Mouse (Mus musculus): Measurements from ENCODE around the gene Hck. TPM values are rescaled to one million over a fixed set of nuclear protein-coding genes. Genes with fewer than 3 reads are reported as not detected.
A peak's percentile ranks its signal among the peaks of the same experiment; 100 is the strongest.

Hck gene
- polyA plus RNA-seq, 1 experiment from 2014 or later: 1.4 TPM

GRCm38 (mm10) chr2:153080841-153081523 lies 27.3 kb upstream of the Hck start:
- ATAC-seq (replicated peaks): no peak
- H3K9ac ChIP-seq (replicated peaks): no peak overlapping the region
- H3K4me1 ChIP-seq: no peaks in the 10 kb centered on the region
- H3K27ac ChIP-seq (replicated peaks): no peak overlapping the region
- 37% methylated on average over 32 of the region's 32 CpGs for WGBS
- no peak overlapping the region for H3K4me3 ChIP-seq
- no peaks in the 10 kb centered on the region for H3K36me3 ChIP-seq
- no peak overlapping the region for H3K4me2 ChIP-seq (replicated peaks)
- no peaks in the 10 kb centered on the region for H3K27me3 ChIP-seq
- H3K9me3 ChIP-seq: no peaks in the 10 kb centered on the region

- H3K27me3 ChIP-seq: no peaks in the 10 kb centered on the region
- no peaks in the 10 kb centered on the region for H3K9me3 ChIP-seq
- H3K36me3 ChIP-seq: no peaks in the 10 kb centered on the region
- no peak overlapping the region for H3K4me2 ChIP-seq (replicated peaks)
- no peaks in the 10 kb centered on the region for H3K4me1 ChIP-seq
- H3K27ac ChIP-seq (replicated peaks): no peak overlapping the region
- H3K9ac ChIP-seq (replicated peaks): no peak overlapping the region
- WGBS: 85% methylated on average over 6 of the region's 6 CpGs
- ATAC-seq (replicated peaks): no peak
- no peak overlapping the region for H3K4me3 ChIP-seq
Measured at GRCm38 (mm10) chr2:153081866-153082265, 26.4 kb upstream of the Hck start.

GRCm38 (mm10) chr2:153083275-153083674 lies 25.0 kb upstream of the Hck start:
- Histone ChIP-seq H3K9ac (replicated peaks) (no peak overlapping the region), H3K27ac (replicated peaks) (no peak overlapping the region), H3K27me3 (no peaks in the 10 kb centered on the region), H3K36me3 (no peaks in the 10 kb centered on the region), H3K9me3 (no peaks in the 10 kb centered on the region), H3K4me3 (no peak overlapping the region), H3K4me1 (no peaks in the 10 kb centered on the region), H3K4me2 (replicated peaks) (no peak overlapping the region)
- 82% methylated on average over 8 of the region's 8 CpGs for WGBS
- ATAC-seq (replicated peaks): no peak

- H3K36me3 ChIP-seq: no peaks in the 10 kb centered on the region
- H3K27me3 ChIP-seq: no peaks in the 10 kb centered on the region
- H3K9me3 ChIP-seq: no peaks in the 10 kb centered on the region
- no peak for ATAC-seq (replicated peaks)
- H3K4me2 ChIP-seq (replicated peaks): no peak overlapping the region
- WGBS: 83% methylated on average over 4 of the region's 4 CpGs
- H3K4me1 ChIP-seq: no peaks in the 10 kb centered on the region
- H3K27ac ChIP-seq (replicated peaks): no peak overlapping the region
- H3K9ac ChIP-seq (replicated peaks): no peak overlapping the region
- H3K4me3 ChIP-seq: no peak overlapping the region
Measured at GRCm38 (mm10) chr2:153083824-153084223, 24.4 kb upstream of the Hck start.

GRCm38 (mm10) chr2:153084261-153084976 lies 23.8 kb upstream of the Hck start:
- no peak for ATAC-seq (replicated peaks)
- H3K27me3 ChIP-seq: no peaks in the 10 kb centered on the region
- no peaks in the 10 kb centered on the region for H3K36me3 ChIP-seq
- no peak overlapping the region for H3K4me3 ChIP-seq
- H3K4me1 ChIP-seq: no peaks in the 10 kb centered on the region
- H3K4me2 ChIP-seq (replicated peaks): no peak overlapping the region
- no peak overlapping the region for H3K9ac ChIP-seq (replicated peaks)
- no peak overlapping the region for H3K27ac ChIP-seq (replicated peaks)
- no peaks in the 10 kb centered on the region for H3K9me3 ChIP-seq
- 70% methylated on average over 7 of the region's 7 CpGs for WGBS

- no peaks in the 10 kb centered on the region for H3K27me3 ChIP-seq
- no peak overlapping the region for H3K4me2 ChIP-seq (replicated peaks)
- H3K36me3 ChIP-seq: no peaks in the 10 kb centered on the region
- no peak for ATAC-seq (replicated peaks)
- H3K4me1 ChIP-seq: no peaks in the 10 kb centered on the region
- WGBS: 95% methylated on average over 6 of the region's 6 CpGs
- H3K27ac ChIP-seq (replicated peaks): no peak overlapping the region
- H3K9ac ChIP-seq (replicated peaks): no peak overlapping the region
- no peaks in the 10 kb centered on the region for H3K9me3 ChIP-seq
- H3K4me3 ChIP-seq: no peak overlapping the region
Measured at GRCm38 (mm10) chr2:153085556-153085955, 22.7 kb upstream of the Hck start.

GRCm38 (mm10) chr2:153086166-153086565 lies 22.1 kb upstream of the Hck start:
- Histone ChIP-seq H3K4me2 (replicated peaks) (no peak overlapping the region), H3K9ac (replicated peaks) (no peak overlapping the region), H3K4me3 (no peak overlapping the region), H3K9me3 (no peaks in the 10 kb centered on the region), H3K27me3 (no peaks in the 10 kb centered on the region), H3K27ac (replicated peaks) (no peak overlapping the region), H3K36me3 (no peaks in the 10 kb centered on the region), H3K4me1 (no peaks in the 10 kb centered on the region)
- no peak for ATAC-seq (replicated peaks)
- 86% methylated on average over 4 of the region's 4 CpGs for WGBS

- Histone ChIP-seq H3K4me3 (no peak overlapping the region), H3K36me3 (no peaks in the 10 kb centered on the region), H3K27me3 (no peaks in the 10 kb centered on the region), H3K27ac (replicated peaks) (no peak overlapping the region), H3K9me3 (no peaks in the 10 kb centered on the region), H3K4me1 (no peaks in the 10 kb centered on the region), H3K9ac (replicated peaks) (no peak overlapping the region), H3K4me2 (replicated peaks) (no peak overlapping the region)
- 81% methylated on average over 10 of the region's 10 CpGs for WGBS
- ATAC-seq (replicated peaks): no peak
Measured at GRCm38 (mm10) chr2:153087091-153087490, 21.2 kb upstream of the Hck start.

- H3K4me2 ChIP-seq (replicated peaks): no peak overlapping the region
- H3K36me3 ChIP-seq: no peaks in the 10 kb centered on the region
- no peaks in the 10 kb centered on the region for H3K4me1 ChIP-seq
- no peak overlapping the region for H3K4me3 ChIP-seq
- no peaks in the 10 kb centered on the region for H3K27me3 ChIP-seq
- H3K27ac ChIP-seq (replicated peaks): no peak overlapping the region
- H3K9ac ChIP-seq (replicated peaks): no peak overlapping the region
- no peaks in the 10 kb centered on the region for H3K9me3 ChIP-seq
- no peak for ATAC-seq (replicated peaks)
- 70% methylated on average over 2 of the region's 2 CpGs for WGBS
Measured at GRCm38 (mm10) chr2:153089316-153089715, 19.0 kb upstream of the Hck start.

GRCm38 (mm10) chr2:153090551-153091165 lies 17.6 kb upstream of the Hck start:
- H3K4me3 ChIP-seq: no peak overlapping the region

GRCm38 (mm10) chr2:153107046-153107766 lies 1.1 kb upstream of the Hck start:
- H3K27me3 ChIP-seq: peaks cover 23% of the 10 kb centered on the region
- H3K4me1 ChIP-seq: peaks cover 9% of the 10 kb centered on the region
- no peak for ATAC-seq (replicated peaks)
- no peak overlapping the region for H3K27ac ChIP-seq (replicated peaks)
- no peak overlapping the region for H3K4me2 ChIP-seq (replicated peaks)
- no peaks in the 10 kb centered on the region for H3K36me3 ChIP-seq
- no peak overlapping the region for H3K4me3 ChIP-seq
- WGBS: 27% methylated on average over 23 of the region's 23 CpGs
- H3K9ac ChIP-seq (replicated peaks): no peak overlapping the region
- H3K9me3 ChIP-seq: no peaks in the 10 kb centered on the region

More at GRCm38 (mm10) chr2:153090551-153091165, 17.6 kb upstream of the Hck start:
- H3K36me3 ChIP-seq: no peaks in the 10 kb centered on the region
- H3K4me2 ChIP-seq (replicated peaks): no peak overlapping the region
- no peaks in the 10 kb centered on the region for H3K9me3 ChIP-seq
- H3K9ac ChIP-seq (replicated peaks): no peak overlapping the region
- no peaks in the 10 kb centered on the region for H3K4me1 ChIP-seq
- WGBS: 55% methylated on average over 10 of the region's 10 CpGs
- no peaks in the 10 kb centered on the region for H3K27me3 ChIP-seq
- no peak for ATAC-seq (replicated peaks)
- no peak overlapping the region for H3K27ac ChIP-seq (replicated peaks)

GRCm38 (mm10) chr2:153107802-153108201 lies 466 bp upstream of the Hck start:
- ATAC-seq (replicated peaks): no peak
- no peaks in the 10 kb centered on the region for H3K36me3 ChIP-seq
- WGBS: 2% methylated on average over 15 of the region's 15 CpGs
- H3K4me1 ChIP-seq: peaks cover 9% of the 10 kb centered on the region
- H3K9ac ChIP-seq (replicated peaks): no peak overlapping the region
- no peaks in the 10 kb centered on the region for H3K9me3 ChIP-seq
- H3K27ac ChIP-seq (replicated peaks): no peak overlapping the region
- peaks cover 23% of the 10 kb centered on the region for H3K27me3 ChIP-seq
- H3K4me2 ChIP-seq (replicated peaks): peak overlapping the region; percentile 76; the same call in 1 of the 2 replicates
- peak overlapping the region; percentile 41; the same call in 1 of the 2 replicates for H3K4me3 ChIP-seq
